Mouse (Mus musculus): ENCODE results near the gene Vwf. TPM values are rescaled to one million over a fixed set of nuclear protein-coding genes. Genes with fewer than 3 reads are reported as not detected.
A peak's percentile ranks its signal among the peaks of the same experiment; 100 is the strongest.

Vwf gene
- total and polyA plus RNA-seq, 2 experiments from 2014 or later: 16.6 to 36.7 TPM

DNA sequence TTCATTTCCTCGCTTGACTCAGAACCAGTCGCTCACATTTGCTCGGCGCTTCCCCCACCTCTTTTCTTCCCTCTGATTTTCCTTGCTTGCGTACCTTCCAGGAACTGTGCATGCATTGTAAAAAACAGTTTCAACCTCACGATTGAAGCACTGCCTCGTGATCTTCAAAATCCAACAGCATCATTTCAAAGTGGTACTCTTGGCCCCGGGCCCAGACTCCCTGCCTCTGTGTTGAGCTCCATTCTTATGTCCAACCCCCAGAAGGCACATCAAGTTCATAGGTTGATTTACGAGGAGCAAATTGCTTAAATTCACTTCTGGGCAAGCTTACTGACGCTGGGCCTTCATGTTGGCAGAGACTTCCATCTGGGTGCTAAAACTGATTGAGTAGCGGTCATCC lies 134.0 kb downstream of the Vwf start:
- H3K27ac ChIP-seq (ENCODE audit: low read depth, low read length): no peak overlapping the region
- WGBS: 80% methylated on average over 11 of the region's 11 CpGs

DNA sequence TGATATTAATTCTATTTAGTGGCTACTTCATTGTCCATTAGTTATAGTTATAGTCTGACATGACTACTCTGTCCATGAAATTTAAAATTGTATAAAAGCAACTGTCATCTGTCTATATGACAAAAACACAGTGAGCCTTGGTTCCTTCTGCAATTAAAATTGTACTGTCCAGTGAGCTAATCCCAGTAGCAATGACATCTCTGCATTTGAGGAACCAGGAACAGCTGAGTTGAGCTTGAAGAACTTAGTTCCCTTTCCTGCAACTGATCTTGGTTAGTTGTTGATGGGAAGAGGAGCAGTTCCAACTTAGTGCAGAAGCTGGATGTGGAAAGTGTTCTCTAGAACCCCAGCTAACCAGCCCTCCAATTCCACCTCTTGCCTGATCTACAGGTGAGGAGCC lies 138.8 kb downstream of the Vwf start:
- Histone ChIP-seq H3K4me2 (ENCODE audit: low read depth, low read length, poor library complexity, severe bottlenecking) (no peak overlapping the region), H3K27ac (ENCODE audit: low read depth, low read length) (no peak overlapping the region), H3K4me3 (ENCODE audit: low read depth, low read length) (no peak overlapping the region), H3K9me3 (ENCODE audit: low read length) (no peaks in the 10 kb centered on the region), H3K27me3 (ENCODE audit: insufficient read depth, low read length) (no peaks in the 10 kb centered on the region), H3K9ac (replicated peaks; ENCODE audit: low read length, poor library complexity, severe bottlenecking) (no peak overlapping the region), H3K4me1 (ENCODE audit: insufficient read depth, low read length) (peaks cover 3% of the 10 kb centered on the region), H3K36me3 (ENCODE audit: insufficient read depth, low read length) (no peaks in the 10 kb centered on the region)
- no peak for DNase-seq (ENCODE audit: low spot score)
- TF ChIP-seq CTCF (IDR thresholded peaks at IDR 0.05): no peak
- ATAC-seq (ENCODE audit: low FRiP score): no peak

More for the DNA sequence above, 134.0 kb downstream of the Vwf start:
- no peak for ATAC-seq (ENCODE audit: low FRiP score)
- Histone ChIP-seq H3K9me3 (ENCODE audit: low read length) (no peaks in the 10 kb centered on the region), H3K27me3 (ENCODE audit: insufficient read depth, low read length) (no peaks in the 10 kb centered on the region), H3K9ac (replicated peaks; ENCODE audit: low read length, poor library complexity, severe bottlenecking) (no peak overlapping the region), H3K4me1 (ENCODE audit: insufficient read depth, low read length) (no peaks in the 10 kb centered on the region), H3K36me3 (ENCODE audit: insufficient read depth, low read length) (no peaks in the 10 kb centered on the region), H3K4me2 (ENCODE audit: low read depth, low read length, poor library complexity, severe bottlenecking) (no peak overlapping the region), H3K4me3 (ENCODE audit: low read depth, low read length) (no peak overlapping the region)
- TF ChIP-seq CTCF (IDR thresholded peaks at IDR 0.05): no peak
- DNase-seq (ENCODE audit: low spot score): no peak

DNA sequence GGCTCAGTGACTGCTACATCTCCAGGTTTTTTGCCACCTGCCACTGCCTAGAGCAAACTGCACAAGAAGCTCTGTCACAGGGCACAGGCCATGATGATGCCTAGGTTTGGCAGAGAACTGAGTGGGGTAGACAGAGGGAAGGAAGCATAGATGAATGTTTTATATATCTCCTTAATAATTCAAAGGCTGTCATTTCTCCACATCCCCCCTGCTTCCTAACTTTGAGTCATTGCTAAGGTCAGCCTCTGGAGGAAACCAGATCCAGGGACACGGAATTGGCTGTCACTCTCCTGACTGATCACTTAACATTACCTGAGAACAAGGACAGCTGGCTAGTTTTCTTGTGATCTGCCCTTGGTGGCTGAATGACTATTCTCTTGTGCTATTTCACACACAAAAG lies 141.4 kb downstream of the Vwf start:
- no peak overlapping the region for H3K9ac ChIP-seq (replicated peaks; ENCODE audit: low read length, poor library complexity, severe bottlenecking)
- no peaks in the 10 kb centered on the region for H3K36me3 ChIP-seq (ENCODE audit: insufficient read depth, low read length)
- H3K4me1 ChIP-seq (ENCODE audit: insufficient read depth, low read length): peaks cover 3% of the 10 kb centered on the region
- ATAC-seq (ENCODE audit: low FRiP score) (no peak), DNase-seq (ENCODE audit: low spot score) (no peak)
- no peak for TF ChIP-seq CTCF (IDR thresholded peaks at IDR 0.05)
- no peaks in the 10 kb centered on the region for H3K27me3 ChIP-seq (ENCODE audit: insufficient read depth, low read length)
- no peaks in the 10 kb centered on the region for H3K9me3 ChIP-seq (ENCODE audit: low read length)
- no peak overlapping the region for H3K27ac ChIP-seq (ENCODE audit: low read depth, low read length)
- WGBS: 54% methylated on average over 1 of the region's 1 CpGs
- H3K4me2 ChIP-seq (ENCODE audit: low read depth, low read length, poor library complexity, severe bottlenecking): no peak overlapping the region
- H3K4me3 ChIP-seq (ENCODE audit: low read depth, low read length): no peak overlapping the region

DNA sequence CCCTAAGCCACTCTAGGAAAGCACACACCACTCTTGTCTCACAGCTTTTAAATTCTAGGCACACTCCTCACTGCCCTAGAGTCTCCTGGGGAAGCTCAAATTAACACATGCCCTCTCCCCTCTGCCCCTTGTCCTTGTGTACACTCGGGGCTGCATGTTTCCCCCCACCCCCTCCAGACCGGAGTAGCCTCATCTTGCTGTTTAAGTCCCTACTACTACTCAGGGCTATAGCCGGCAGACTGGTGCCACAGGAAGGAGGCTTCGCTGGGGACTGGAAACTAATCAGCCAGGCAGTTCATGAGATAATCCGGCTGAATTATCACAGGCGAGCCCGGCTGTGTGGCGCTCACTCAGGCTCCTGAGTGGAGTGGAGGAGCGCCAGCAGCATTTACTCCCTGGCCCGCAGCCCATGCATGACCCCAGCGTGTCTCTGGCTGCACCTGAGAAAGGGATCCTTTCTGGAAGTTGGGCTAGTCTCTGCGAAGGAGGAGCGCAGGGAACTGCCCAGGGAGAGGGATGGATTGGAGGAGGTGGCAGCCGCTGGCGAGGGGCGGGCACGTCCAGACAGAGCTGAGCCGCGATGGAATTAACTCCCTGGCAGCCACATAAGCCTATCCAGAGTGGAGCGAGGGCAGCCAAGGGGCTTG lies 143.6 kb downstream of the Vwf start, which contains the start of gene Ano2:
Gene Ano2, plus strand, starts transcription at position 363 of the 647 bp plus-strand sequence.
- Histone ChIP-seq H3K27ac (ENCODE audit: low read depth, low read length) (no peak within 1 kb of the TSS), H3K9me3 (ENCODE audit: low read length) (no peaks in the 10 kb centered on the region), H3K4me3 (ENCODE audit: low read depth, low read length) (peak within 1 kb of the TSS; percentile 32), H3K9ac (replicated peaks; ENCODE audit: low read length, poor library complexity, severe bottlenecking) (peak within 1 kb of the TSS; percentile 30; the same call in 1 of the 2 replicates), H3K27me3 (ENCODE audit: insufficient read depth, low read length) (no peaks in the 10 kb centered on the region), H3K4me2 (ENCODE audit: low read depth, low read length, poor library complexity, severe bottlenecking) (peak within 1 kb of the TSS; percentile 51), H3K36me3 (ENCODE audit: insufficient read depth, low read length) (no peaks in the 10 kb centered on the region), H3K4me1 (ENCODE audit: insufficient read depth, low read length) (peaks cover 3% of the 10 kb centered on the region)
- WGBS: 2% methylated on average over 20 of the region's 20 CpGs
- no peak for TF ChIP-seq CTCF (IDR thresholded peaks at IDR 0.05)
- peak; percentile 48 for DNase-seq (ENCODE audit: low spot score)
- peak; percentile 77 for ATAC-seq (ENCODE audit: low FRiP score)

DNA sequence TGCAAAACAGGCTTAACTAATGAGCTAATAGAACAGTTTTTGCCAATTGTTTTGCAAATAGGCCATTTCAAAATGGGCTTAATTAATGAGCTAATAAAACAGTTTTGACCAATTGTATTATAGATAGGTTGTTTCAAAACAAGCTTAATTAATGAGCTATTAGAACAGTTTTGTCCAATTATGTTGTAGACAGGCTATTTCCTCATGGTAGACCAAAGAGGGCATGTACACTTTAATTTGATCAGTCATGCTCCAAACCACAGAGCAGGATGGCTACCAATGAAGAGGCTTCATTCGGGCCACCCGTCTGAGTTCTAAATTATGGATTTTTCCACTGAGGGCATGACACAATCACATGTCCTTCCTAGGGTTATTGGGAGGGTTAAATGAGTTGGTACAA lies 154.6 kb downstream of the Vwf start:
- ATAC-seq (ENCODE audit: low FRiP score) (no peak), DNase-seq (ENCODE audit: low spot score) (no peak)
- no peak for TF ChIP-seq CTCF (IDR thresholded peaks at IDR 0.05)
- no peak overlapping the region for H3K4me2 ChIP-seq (ENCODE audit: low read depth, low read length, poor library complexity, severe bottlenecking)
- WGBS: 87% methylated on average over 2 of the region's 2 CpGs
- H3K27me3 ChIP-seq (ENCODE audit: insufficient read depth, low read length): no peaks in the 10 kb centered on the region
- H3K36me3 ChIP-seq (ENCODE audit: insufficient read depth, low read length): no peaks in the 10 kb centered on the region
- H3K27ac ChIP-seq (ENCODE audit: low read depth, low read length): no peak overlapping the region
- no peaks in the 10 kb centered on the region for H3K9me3 ChIP-seq (ENCODE audit: low read length)
- no peak overlapping the region for H3K9ac ChIP-seq (replicated peaks; ENCODE audit: low read length, poor library complexity, severe bottlenecking)
- no peaks in the 10 kb centered on the region for H3K4me1 ChIP-seq (ENCODE audit: insufficient read depth, low read length)
- no peak overlapping the region for H3K4me3 ChIP-seq (ENCODE audit: low read depth, low read length)

DNA sequence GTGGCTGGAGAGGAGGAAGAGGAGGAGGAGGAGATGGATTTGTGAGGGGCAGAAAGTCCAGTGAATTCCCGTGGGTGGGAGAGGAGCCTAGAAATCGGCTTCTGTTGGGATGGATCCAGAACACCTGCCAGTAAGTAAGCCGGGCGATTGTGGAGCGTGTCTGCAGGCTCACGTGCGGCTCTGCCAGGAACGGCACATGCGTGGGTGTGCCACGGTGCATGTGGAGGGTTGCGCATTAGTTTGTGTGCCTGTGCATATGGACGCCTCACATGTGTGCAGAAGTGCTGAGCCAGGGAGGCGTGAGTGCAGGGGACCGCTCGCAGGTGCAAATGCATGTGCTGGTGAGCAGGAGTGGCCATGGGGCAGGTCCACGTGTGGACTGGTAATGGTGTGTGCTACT lies 164.7 kb downstream of the Vwf start:
- 84% methylated on average over 16 of the region's 16 CpGs for WGBS
- no peak overlapping the region for H3K4me2 ChIP-seq (ENCODE audit: low read depth, low read length, poor library complexity, severe bottlenecking)
- H3K27ac ChIP-seq (ENCODE audit: low read depth, low read length): no peak overlapping the region
- TF ChIP-seq CTCF (IDR thresholded peaks at IDR 0.05): no peak
- H3K27me3 ChIP-seq (ENCODE audit: insufficient read depth, low read length): no peaks in the 10 kb centered on the region
- H3K9me3 ChIP-seq (ENCODE audit: low read length): no peaks in the 10 kb centered on the region
- no peak for ATAC-seq (ENCODE audit: low FRiP score)
- DNase-seq (ENCODE audit: low spot score): no peak
- H3K9ac ChIP-seq (replicated peaks; ENCODE audit: low read length, poor library complexity, severe bottlenecking): no peak overlapping the region
- no peaks in the 10 kb centered on the region for H3K4me1 ChIP-seq (ENCODE audit: insufficient read depth, low read length)
- H3K36me3 ChIP-seq (ENCODE audit: insufficient read depth, low read length): no peaks in the 10 kb centered on the region
- H3K4me3 ChIP-seq (ENCODE audit: low read depth, low read length): no peak overlapping the region
